8 mouse cellular contexts compared by ENCODE assay signal in the genomic region with DNA sequence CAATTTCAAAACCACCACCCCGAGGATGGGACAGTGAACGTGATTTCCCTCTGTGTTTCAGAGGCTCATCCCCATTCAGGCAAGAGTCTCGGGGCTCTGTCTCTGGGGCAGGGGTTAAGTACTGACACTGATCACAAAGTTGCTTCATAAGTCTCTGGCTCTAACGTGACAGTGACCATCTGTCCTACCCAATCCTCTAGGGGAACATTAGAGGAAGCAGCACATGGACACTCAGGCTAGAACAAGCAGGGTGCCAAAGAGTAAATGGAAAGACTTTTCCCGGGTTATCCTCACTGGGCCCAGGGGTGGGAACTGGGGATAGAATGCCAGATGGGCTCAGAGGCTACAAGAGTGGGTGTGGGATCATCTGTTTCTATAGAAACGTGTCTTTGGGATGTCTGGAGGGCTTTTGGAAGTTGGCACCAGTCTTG.
DNase-seq lines count a peak whose midpoint lies in the region; ATAC-seq lines count a peak whose summit lies in the region.
"Had no signal": no experiment of that assay in that cellular context is flagged by ENCODE, and none has a peak within 500 bp of the region (broad histone marks: within the 10 kb centered on the region; RNA-seq: fewer than 3 reads in every experiment).

No protein-coding gene starts in this region.

- no peak for DNase-seq in left cerebral cortex, adult 8-10 months (ENCODE audit: low spot score in 2 of 2)
- no peak for DNase-seq in forebrain, embryonic 14.5 days (ENCODE audit: low spot score)
- DNase-seq: thymus, postnatal 14 days had no signal

- 0 out of 2 replicates have a peak overlapping the region, but pooled peaks have one; percentile 23 for H3K27ac ChIP-seq in neural tube, embryonic 13.5 days (replicated peaks)
- H3K27ac ChIP-seq in neural tube, embryonic 15.5 days (replicated peaks), result no peak overlapping the region
- no peak overlapping the region for H3K27ac ChIP-seq in kidney, embryonic 15.5 days
- H3K27ac ChIP-seq in stomach, embryonic 15.5 days, result 0 out of 2 replicates have a peak overlapping the region, but pooled peaks have one; percentile 31
- H3K27ac ChIP-seq in forebrain, embryonic 14.5 days (ENCODE audit: low read depth, low read length), result no peak overlapping the region

- no peak overlapping the region for H3K4me3 ChIP-seq in neural tube, embryonic 13.5 days
- H3K4me3 ChIP-seq in neural tube, embryonic 15.5 days (replicated peaks), result no peak overlapping the region
- H3K4me3 ChIP-seq in kidney, embryonic 15.5 days (replicated peaks), result no peak overlapping the region
- no peak overlapping the region for H3K4me3 ChIP-seq in stomach, embryonic 15.5 days (replicated peaks)
- no peak overlapping the region for H3K4me3 ChIP-seq in forebrain, embryonic 14.5 days (ENCODE audit: low read depth, low read length)

- WGBS in neural tube, embryonic 13.5 days, result 45% methylated on average over 6 of the region's 6 CpGs
- 45% methylated on average over 6 of the region's 6 CpGs for WGBS in neural tube, embryonic 15.5 days
- 40% methylated on average over 6 of the region's 6 CpGs for WGBS in kidney, embryonic 15.5 days
- 52% methylated on average over 6 of the region's 6 CpGs for WGBS in stomach, embryonic 15.5 days
- 75% methylated on average over 6 of the region's 6 CpGs for WGBS in forebrain, embryonic 14.5 days

- no peak overlapping the region for H3K9ac ChIP-seq in neural tube, embryonic 13.5 days
- no peak overlapping the region for H3K9ac ChIP-seq in neural tube, embryonic 15.5 days (replicated peaks)
- H3K9ac ChIP-seq in kidney, embryonic 15.5 days, result no peak overlapping the region
- H3K9ac ChIP-seq in stomach, embryonic 15.5 days, result no peak overlapping the region
- no peak overlapping the region for H3K9ac ChIP-seq in forebrain, embryonic 14.5 days (ENCODE audit: low read length)

- ATAC-seq in neural tube, embryonic 13.5 days (ENCODE audit: low read depth), result peak; percentile 56; the same call in 1 of the 2 replicates
- ATAC-seq in neural tube, embryonic 15.5 days (ENCODE audit: low FRiP score), result no peak
- peak; percentile 95 for ATAC-seq in granulocyte monocyte progenitor cell, adult 5-6 weeks (replicated peaks; ENCODE audit: poor library complexity, severe bottlenecking)
- ATAC-seq in kidney, embryonic 15.5 days (replicated peaks; ENCODE audit: low FRiP score), result 0 out of 2 replicates have a peak, but pooled peaks have one; percentile 22
- no peak for ATAC-seq in stomach, embryonic 15.5 days (ENCODE audit: insufficient read depth, low FRiP score, low read depth)
- no peak for ATAC-seq in forebrain, embryonic 14.5 days

- H3K36me3 ChIP-seq in neural tube, embryonic 13.5 days, result no peaks in the 10 kb centered on the region
- H3K36me3 ChIP-seq in neural tube, embryonic 15.5 days, result no peaks in the 10 kb centered on the region
- no peaks in the 10 kb centered on the region for H3K36me3 ChIP-seq in kidney, embryonic 15.5 days
- H3K36me3 ChIP-seq in stomach, embryonic 15.5 days, result no peaks in the 10 kb centered on the region
- no peaks in the 10 kb centered on the region for H3K36me3 ChIP-seq in forebrain, embryonic 14.5 days (ENCODE audit: control insufficient read depth, insufficient read depth, low read length)

- H3K9me3 ChIP-seq in neural tube, embryonic 13.5 days, result no peaks in the 10 kb centered on the region
- no peaks in the 10 kb centered on the region for H3K9me3 ChIP-seq in neural tube, embryonic 15.5 days (replicated peaks)
- no peaks in the 10 kb centered on the region for H3K9me3 ChIP-seq in kidney, embryonic 15.5 days (replicated peaks)
- H3K9me3 ChIP-seq in stomach, embryonic 15.5 days, result no peaks in the 10 kb centered on the region
- no peaks in the 10 kb centered on the region for H3K9me3 ChIP-seq in forebrain, embryonic 14.5 days (replicated peaks; ENCODE audit: control insufficient read depth, low read length)

- H3K4me1 ChIP-seq in neural tube, embryonic 13.5 days (replicated peaks), result peaks cover 14% of the 10 kb centered on the region; the same call in 1 of the 2 replicates
- H3K4me1 ChIP-seq in neural tube, embryonic 15.5 days, result peaks cover 8% of the 10 kb centered on the region; the same call in 1 of the 2 replicates
- H3K4me1 ChIP-seq in kidney, embryonic 15.5 days, result 0 out of 2 replicates have a peak, but pooled peaks cover 6% of the 10 kb centered on the region
- 0 out of 2 replicates have a peak, but pooled peaks cover 10% of the 10 kb centered on the region for H3K4me1 ChIP-seq in stomach, embryonic 15.5 days
- no peaks in the 10 kb centered on the region for H3K4me1 ChIP-seq in forebrain, embryonic 14.5 days (ENCODE audit: control insufficient read depth, insufficient read depth, low read length)

- no peaks in the 10 kb centered on the region for H3K27me3 ChIP-seq in neural tube, embryonic 13.5 days
- H3K27me3 ChIP-seq in neural tube, embryonic 15.5 days (replicated peaks), result no peaks in the 10 kb centered on the region
- no peaks in the 10 kb centered on the region for H3K27me3 ChIP-seq in kidney, embryonic 15.5 days
- no peaks in the 10 kb centered on the region for H3K27me3 ChIP-seq in stomach, embryonic 15.5 days (replicated peaks)
- H3K27me3 ChIP-seq in forebrain, embryonic 14.5 days (replicated peaks; ENCODE audit: control insufficient read depth, insufficient read depth, low read length), result no peaks in the 10 kb centered on the region

- H3K4me2 ChIP-seq in neural tube, embryonic 13.5 days, result no peak overlapping the region
- no peak overlapping the region for H3K4me2 ChIP-seq in neural tube, embryonic 15.5 days
- no peak overlapping the region for H3K4me2 ChIP-seq in kidney, embryonic 15.5 days
- H3K4me2 ChIP-seq in stomach, embryonic 15.5 days, result no peak overlapping the region
- no peak overlapping the region for H3K4me2 ChIP-seq in forebrain, embryonic 14.5 days (ENCODE audit: low read length)

Comparison
In these comparisons a context has a peak if more than half of its experiments do, and no peak if none do; other contexts are left out.
1. ATAC-seq: peak in neural tube, embryonic 13.5 days (single experiment), granulocyte monocyte progenitor cell, adult 5-6 weeks (single experiment) and kidney, embryonic 15.5 days (single experiment); none in neural tube, embryonic 15.5 days (single experiment), stomach, embryonic 15.5 days (single experiment) and forebrain, embryonic 14.5 days (single experiment).
2. H3K27ac ChIP-seq: peak in neural tube, embryonic 13.5 days (single experiment) and stomach, embryonic 15.5 days (single experiment); none in neural tube, embryonic 15.5 days (single experiment), kidney, embryonic 15.5 days (single experiment) and forebrain, embryonic 14.5 days (single experiment).